Mouse (Mus musculus): Measurements from ENCODE around the gene Scn8a. TPM values are rescaled to one million over a fixed set of nuclear protein-coding genes. Genes with fewer than 3 reads are reported as not detected.

Gene Scn8a
- total and polyA plus RNA-seq, 2 experiments from 2014 or later: 22.4 to 37.7 TPM

GRCm38 (mm10) chr15:101028960-101029359 is 159.3 kb downstream of the Scn8a start:
- no peaks in the 10 kb centered on the region for H3K4me1 ChIP-seq (ENCODE audit: insufficient read depth, low read length)
- ATAC-seq (ENCODE audit: low FRiP score) (no peak), DNase-seq (ENCODE audit: low spot score) (no peak)
- WGBS: 56% methylated on average over 2 of the region's 2 CpGs
- no peaks in the 10 kb centered on the region for H3K27me3 ChIP-seq (ENCODE audit: insufficient read depth, low read length)
- H3K27ac ChIP-seq (ENCODE audit: low read depth, low read length): no peak overlapping the region
- TF ChIP-seq CTCF (IDR thresholded peaks at IDR 0.05): no peak
- peaks cover 28% of the 10 kb centered on the region for H3K36me3 ChIP-seq (ENCODE audit: insufficient read depth, low read length)
- no peak overlapping the region for H3K4me2 ChIP-seq (ENCODE audit: low read depth, low read length, poor library complexity, severe bottlenecking)
- no peak overlapping the region for H3K4me3 ChIP-seq (ENCODE audit: low read depth, low read length)
- H3K9ac ChIP-seq (replicated peaks; ENCODE audit: low read length, poor library complexity, severe bottlenecking): no peak overlapping the region
- no peaks in the 10 kb centered on the region for H3K9me3 ChIP-seq (ENCODE audit: low read length)

GRCm38 (mm10) chr15:101039651-101040050 is 170.0 kb downstream of the Scn8a start:
- Histone ChIP-seq H3K9me3 (ENCODE audit: low read length) (no peaks in the 10 kb centered on the region), H3K4me3 (ENCODE audit: low read depth, low read length) (no peak overlapping the region), H3K36me3 (ENCODE audit: insufficient read depth, low read length) (peaks cover 43% of the 10 kb centered on the region), H3K9ac (replicated peaks; ENCODE audit: low read length, poor library complexity, severe bottlenecking) (no peak overlapping the region), H3K27ac (ENCODE audit: low read depth, low read length) (no peak overlapping the region), H3K4me2 (ENCODE audit: low read depth, low read length, poor library complexity, severe bottlenecking) (no peak overlapping the region), H3K27me3 (ENCODE audit: insufficient read depth, low read length) (peaks cover 10% of the 10 kb centered on the region), H3K4me1 (ENCODE audit: insufficient read depth, low read length) (no peaks in the 10 kb centered on the region)
- peak; percentile 53 for TF ChIP-seq CTCF (IDR thresholded peaks at IDR 0.05)
- DNase-seq (ENCODE audit: low spot score) (no peak), ATAC-seq (ENCODE audit: low FRiP score) (no peak)
- WGBS: 60% methylated on average over 17 of the region's 17 CpGs

- H3K27me3 ChIP-seq (ENCODE audit: insufficient read depth, low read length): peaks cover 24% of the 10 kb centered on the region
- no peaks in the 10 kb centered on the region for H3K9me3 ChIP-seq (ENCODE audit: low read length)
- no peak overlapping the region for H3K4me2 ChIP-seq (ENCODE audit: low read depth, low read length, poor library complexity, severe bottlenecking)
- no peaks in the 10 kb centered on the region; the same call in 1 of the 2 replicates for H3K4me1 ChIP-seq (ENCODE audit: insufficient read depth, low read length)
- ATAC-seq (ENCODE audit: low FRiP score): no peak
- no peak overlapping the region for H3K27ac ChIP-seq (ENCODE audit: low read depth, low read length)
- DNase-seq (ENCODE audit: low spot score): no peak
- H3K36me3 ChIP-seq (ENCODE audit: insufficient read depth, low read length): peaks cover 25% of the 10 kb centered on the region; the same call in 1 of the 2 replicates
- 76% methylated on average over 6 of the region's 6 CpGs for WGBS
- H3K9ac ChIP-seq (replicated peaks; ENCODE audit: low read length, poor library complexity, severe bottlenecking): no peak overlapping the region
- TF ChIP-seq CTCF (IDR thresholded peaks at IDR 0.05): no peak
- no peak overlapping the region for H3K4me3 ChIP-seq (ENCODE audit: low read depth, low read length)
These were observed 172.3 kb downstream of the Scn8a start for GRCm38 (mm10) chr15:101041966-101042365.

- H3K4me3 ChIP-seq (ENCODE audit: low read depth, low read length): no peak overlapping the region
- WGBS: 28% methylated on average over 6 of the region's 6 CpGs
These were observed 173.0 kb downstream of the Scn8a start for GRCm38 (mm10) chr15:101042613-101043012.

DNA sequence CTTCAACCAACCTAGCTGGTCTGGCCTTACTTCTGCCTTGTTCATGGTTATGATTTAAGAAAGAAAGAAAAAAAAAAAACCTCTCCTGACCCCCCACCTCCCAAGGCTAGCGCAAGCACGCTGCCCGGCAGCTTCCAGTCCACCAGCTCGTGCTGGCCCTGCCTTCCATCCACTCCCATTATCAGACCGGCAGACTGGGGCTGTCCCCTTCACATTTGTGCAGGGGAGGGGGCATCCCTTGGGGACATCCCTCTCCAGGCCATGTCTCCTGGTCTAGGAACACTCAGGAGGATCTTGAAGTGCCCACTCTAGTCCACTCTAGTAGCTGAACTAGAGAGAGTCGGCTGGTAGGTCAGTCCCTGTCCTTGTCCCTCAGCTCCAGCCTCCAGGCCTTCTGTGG is 174.9 kb downstream of the Scn8a start:
- Histone ChIP-seq H3K27ac (ENCODE audit: low read depth, low read length) (no peak overlapping the region), H3K9me3 (ENCODE audit: low read length) (no peaks in the 10 kb centered on the region), H3K4me3 (ENCODE audit: low read depth, low read length) (no peak overlapping the region), H3K4me2 (ENCODE audit: low read depth, low read length, poor library complexity, severe bottlenecking) (no peak overlapping the region), H3K4me1 (ENCODE audit: insufficient read depth, low read length) (no peaks in the 10 kb centered on the region; the same call in 1 of the 2 replicates), H3K27me3 (ENCODE audit: insufficient read depth, low read length) (peaks cover 36% of the 10 kb centered on the region), H3K36me3 (ENCODE audit: insufficient read depth, low read length) (peaks cover 16% of the 10 kb centered on the region; the same call in 1 of the 2 replicates), H3K9ac (replicated peaks; ENCODE audit: low read length, poor library complexity, severe bottlenecking) (no peak overlapping the region)
- TF ChIP-seq CTCF (IDR thresholded peaks at IDR 0.05): no peak
- no peak for DNase-seq (ENCODE audit: low spot score)
- no peak for ATAC-seq (ENCODE audit: low FRiP score)
- 56% methylated on average over 6 of the region's 6 CpGs for WGBS

More at GRCm38 (mm10) chr15:101042613-101043012, 173.0 kb downstream of the Scn8a start:
- H3K27me3 ChIP-seq (ENCODE audit: insufficient read depth, low read length): peaks cover 25% of the 10 kb centered on the region
- H3K9ac ChIP-seq (replicated peaks; ENCODE audit: low read length, poor library complexity, severe bottlenecking): no peak overlapping the region
- H3K27ac ChIP-seq (ENCODE audit: low read depth, low read length): no peak overlapping the region
- H3K36me3 ChIP-seq (ENCODE audit: insufficient read depth, low read length): peaks cover 21% of the 10 kb centered on the region; the same call in 1 of the 2 replicates
- DNase-seq (ENCODE audit: low spot score): peak; percentile 72
- TF ChIP-seq CTCF (IDR thresholded peaks at IDR 0.05): peak; percentile 79
- no peaks in the 10 kb centered on the region for H3K9me3 ChIP-seq (ENCODE audit: low read length)
- no peak overlapping the region for H3K4me2 ChIP-seq (ENCODE audit: low read depth, low read length, poor library complexity, severe bottlenecking)
- no peaks in the 10 kb centered on the region; the same call in 1 of the 2 replicates for H3K4me1 ChIP-seq (ENCODE audit: insufficient read depth, low read length)
- ATAC-seq (ENCODE audit: low FRiP score): no peak

GRCm38 (mm10) chr15:101046039-101046526 is 176.4 kb downstream of the Scn8a start:
- ATAC-seq (ENCODE audit: low FRiP score) (no peak), DNase-seq (ENCODE audit: low spot score) (no peak)
- H3K4me3 ChIP-seq (ENCODE audit: low read depth, low read length): peak overlapping the region; percentile 49
- peak overlapping the region; percentile 57 for H3K9ac ChIP-seq (replicated peaks; ENCODE audit: low read length, poor library complexity, severe bottlenecking)
- H3K27me3 ChIP-seq (ENCODE audit: insufficient read depth, low read length): peaks cover 40% of the 10 kb centered on the region
- 0 out of 2 replicates have a peak, but pooled peaks cover 5% of the 10 kb centered on the region for H3K36me3 ChIP-seq (ENCODE audit: insufficient read depth, low read length)
- WGBS: 4% methylated on average over 43 of the region's 43 CpGs
- no peak overlapping the region for H3K27ac ChIP-seq (ENCODE audit: low read depth, low read length)
- H3K4me1 ChIP-seq (ENCODE audit: insufficient read depth, low read length): no peaks in the 10 kb centered on the region; the same call in 1 of the 2 replicates
- no peaks in the 10 kb centered on the region for H3K9me3 ChIP-seq (ENCODE audit: low read length)
- peak overlapping the region; percentile 99 for H3K4me2 ChIP-seq (ENCODE audit: low read depth, low read length, poor library complexity, severe bottlenecking)
- no peak for TF ChIP-seq CTCF (IDR thresholded peaks at IDR 0.05)

Measured in midbrain, postnatal 0 days (tissue).